Mouse (Mus musculus) NIH3T3 (cell line): ENCODE data around the gene Pan3.

ENCODE experiments used
- DNase-seq: peaks from one replicate; pipeline ENCODE4 v3.0.0-alpha.2; 2012; ENCODE audit warnings: low read depth

Pan3 gene

DNA sequence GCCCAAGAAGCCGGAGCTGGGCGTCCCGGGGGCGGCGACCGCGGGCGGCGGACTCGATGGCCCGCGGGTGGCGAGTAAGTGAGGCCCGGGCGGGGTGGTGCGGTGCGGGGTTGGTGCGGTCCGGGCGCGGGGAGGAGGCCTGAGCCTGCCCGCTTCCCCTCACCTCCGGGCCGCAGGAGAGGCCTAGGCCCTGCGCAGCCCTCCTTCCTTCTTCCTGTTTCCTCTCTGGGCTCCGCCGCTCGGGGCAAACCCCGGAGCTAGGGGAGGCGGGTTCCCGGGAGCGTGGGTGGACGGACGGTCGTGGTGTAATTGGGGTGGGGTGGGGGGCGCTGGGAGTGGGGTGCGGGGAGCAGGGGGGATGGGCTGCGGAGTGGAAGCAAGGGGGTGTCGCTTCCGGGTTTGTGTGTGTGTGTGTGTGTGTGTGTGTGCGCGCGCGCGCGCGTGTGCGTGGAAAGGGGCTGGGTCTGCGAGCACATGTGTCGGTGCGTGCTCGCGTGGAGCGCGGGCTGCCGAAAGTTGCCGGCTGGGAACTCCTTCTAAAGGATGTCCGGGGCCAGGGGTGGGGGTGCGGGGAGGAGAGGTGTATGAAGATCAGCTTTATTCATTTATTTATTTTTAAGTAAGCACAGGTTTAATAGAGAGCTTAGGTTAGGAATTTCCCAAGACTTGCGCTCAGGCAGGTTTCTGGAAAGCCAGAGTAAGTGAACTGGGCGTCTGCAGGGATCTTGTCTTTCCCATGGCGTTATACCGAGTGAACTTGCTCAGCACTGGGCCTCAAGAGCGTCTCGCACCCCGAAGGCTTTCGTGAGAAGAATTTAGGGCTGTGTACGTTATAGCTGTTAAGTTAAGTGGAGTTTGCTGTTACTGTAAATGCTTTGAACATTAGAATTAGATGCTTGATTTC is 1.2 kb downstream of the Pan3 start:
- DNase-seq, result peak; percentile 75

DNA sequence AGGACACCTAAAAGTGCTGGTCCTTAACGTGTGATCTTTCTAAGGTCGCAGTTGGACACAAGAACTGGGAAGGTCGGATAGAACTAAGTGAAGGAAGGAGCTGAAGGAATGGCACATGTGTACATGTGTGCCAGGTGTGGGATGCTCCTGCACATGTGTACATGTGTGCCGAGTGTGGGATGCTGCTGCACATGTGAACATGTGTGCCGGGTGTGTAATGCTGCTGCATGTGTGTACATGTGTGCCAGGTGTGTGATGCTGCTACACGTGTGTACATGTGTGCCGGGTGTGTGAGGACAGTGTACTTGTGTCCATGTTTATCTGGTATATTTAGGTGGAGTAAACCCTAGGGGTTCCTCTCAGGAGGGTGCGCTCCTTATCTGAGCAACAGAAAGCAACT is 3.0 kb downstream of the Pan3 start:
- no peak for DNase-seq

DNA sequence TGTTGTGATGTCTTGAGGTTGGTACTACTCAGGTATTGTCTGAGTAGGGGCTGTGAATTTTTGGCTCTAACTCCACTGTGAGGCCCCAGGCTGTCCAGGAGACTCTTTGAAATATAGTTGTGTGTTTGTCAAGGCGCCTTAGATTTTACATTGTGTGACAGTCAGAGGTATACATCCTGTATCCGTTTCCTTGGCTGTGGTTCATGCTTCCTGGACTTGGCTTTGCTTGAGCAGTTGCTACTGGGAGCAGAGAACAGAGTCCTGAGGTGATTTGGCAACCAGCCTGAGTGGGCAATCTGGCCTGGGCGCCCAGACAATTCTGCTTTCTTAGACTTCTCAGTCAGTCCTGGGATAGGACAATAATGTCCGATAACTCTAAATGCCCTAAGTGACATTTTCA is 5.3 kb downstream of the Pan3 start:
- no peak for DNase-seq

DNA sequence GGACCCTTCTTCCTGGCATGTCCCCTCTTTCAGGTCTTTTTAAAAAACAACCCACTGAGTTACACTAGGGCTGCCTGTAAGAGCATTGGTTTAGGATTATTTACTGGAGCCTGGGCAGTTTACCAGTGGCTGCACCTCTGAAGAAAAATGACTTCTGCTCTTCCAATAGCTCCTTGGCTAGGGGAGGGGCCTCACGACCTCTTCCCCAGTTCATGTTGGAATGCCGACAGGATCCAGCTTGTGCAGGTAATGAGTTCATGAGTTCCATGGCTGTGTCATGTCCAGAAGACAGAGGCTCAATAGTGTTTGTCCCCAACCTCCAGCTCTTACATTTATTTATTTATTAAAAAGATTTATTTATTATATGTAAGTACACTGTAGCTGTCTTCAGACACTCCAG is 5.8 kb downstream of the Pan3 start:
- no peak for DNase-seq

DNA sequence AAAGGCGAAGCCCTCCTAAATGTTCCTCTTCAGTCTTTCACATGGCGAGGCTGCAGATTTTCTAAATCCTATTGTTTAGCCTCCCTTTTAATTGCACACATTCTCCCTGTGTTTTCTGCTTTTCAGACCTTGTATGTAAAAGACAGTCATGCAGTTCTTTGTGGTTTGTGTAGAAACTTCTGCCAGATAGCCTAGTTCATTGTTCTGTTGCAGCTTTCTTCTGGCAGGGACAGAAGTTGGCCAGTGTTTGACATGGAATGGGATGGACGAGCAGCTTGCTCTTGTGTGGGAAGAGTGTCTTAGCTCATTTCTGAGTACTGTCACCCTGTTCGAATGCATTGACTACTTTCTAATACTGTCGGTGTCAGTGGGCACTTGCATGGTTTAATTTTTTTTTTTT is 6.5 kb downstream of the Pan3 start:
- no peak for DNase-seq

DNA sequence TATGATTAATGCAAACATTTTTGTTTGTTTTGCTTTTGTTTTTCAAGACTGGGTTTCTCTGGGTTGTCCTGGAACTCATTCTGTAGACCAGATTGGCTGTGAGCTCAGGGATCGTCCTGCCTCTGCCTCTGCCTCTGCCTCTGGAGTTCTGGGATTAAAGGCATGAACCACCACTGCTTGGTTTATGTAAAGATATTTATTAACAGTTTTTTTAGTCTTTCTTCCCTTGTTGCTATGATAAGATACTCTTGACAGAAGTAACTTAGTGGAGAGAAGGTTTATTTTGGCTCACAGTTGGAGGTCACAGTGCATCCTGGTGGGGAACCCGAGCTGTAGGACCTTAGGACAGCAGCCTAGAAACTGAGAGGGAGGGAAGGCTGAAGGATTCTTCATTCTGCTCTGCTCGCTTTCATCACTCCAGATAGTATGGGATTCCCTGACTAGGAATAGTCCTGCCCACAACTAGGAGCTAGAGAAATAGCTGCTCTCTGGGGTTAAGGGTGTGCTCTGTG is 11.1 kb downstream of the Pan3 start:
- no peak for DNase-seq

DNA sequence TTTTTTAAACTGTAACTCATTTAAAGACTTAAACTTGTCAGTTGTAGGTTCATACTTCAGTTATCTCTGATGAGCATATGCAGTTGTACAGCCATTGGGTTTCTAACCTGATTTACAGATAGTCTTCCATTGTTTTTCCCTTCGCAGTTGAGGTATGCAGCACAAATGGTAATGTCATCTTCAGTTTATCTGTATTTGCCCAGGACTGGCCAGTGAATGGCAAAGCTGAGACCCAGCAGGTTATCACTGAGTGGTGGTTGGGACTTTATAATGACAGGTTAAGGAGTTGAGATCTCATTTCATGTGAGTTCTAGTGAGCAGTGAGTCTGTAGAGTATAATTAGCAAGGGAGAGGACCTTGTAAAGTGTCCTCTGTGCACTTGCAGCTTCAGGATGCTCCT is 12.0 kb downstream of the Pan3 start:
- no peak for DNase-seq

DNA sequence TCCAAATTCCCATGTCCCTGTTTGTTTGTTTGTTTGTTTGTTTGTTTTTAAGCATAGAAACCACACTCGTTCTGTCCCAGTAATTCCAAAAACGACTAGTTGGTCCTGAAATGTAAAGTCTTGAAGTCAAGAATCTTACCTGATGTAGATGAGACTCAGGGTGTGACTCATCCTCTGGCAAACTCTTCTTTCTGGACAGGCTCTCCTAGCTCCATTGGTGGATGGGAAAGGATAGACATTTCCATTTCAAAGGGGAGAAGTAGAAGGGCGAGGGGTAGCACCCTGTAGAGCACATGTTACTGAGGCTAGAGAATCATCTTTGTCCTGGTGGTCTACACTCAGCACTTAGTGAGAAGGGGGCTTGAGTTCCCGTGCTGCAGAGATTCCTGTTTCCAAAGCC is 12.8 kb downstream of the Pan3 start:
- DNase-seq, result no peak

DNA sequence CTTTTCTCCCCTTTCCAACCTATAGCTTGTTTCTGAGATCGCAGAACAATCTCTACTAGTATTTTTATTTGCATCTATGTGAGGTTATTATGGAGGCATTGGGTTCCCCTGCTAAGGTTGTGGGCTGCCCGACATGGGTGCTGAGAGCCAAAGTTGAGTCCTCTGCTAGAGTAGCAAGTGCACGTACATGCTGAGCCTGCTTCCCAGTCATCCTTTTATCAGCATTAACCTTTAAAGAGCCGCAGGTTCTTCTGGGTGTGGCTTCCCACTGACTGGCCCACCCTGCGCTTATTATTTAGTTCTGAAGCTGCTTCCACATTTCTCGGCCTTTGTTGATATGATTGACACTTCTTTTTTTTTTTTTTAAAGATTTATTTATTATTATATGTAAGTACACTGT is 14.3 kb downstream of the Pan3 start:
- DNase-seq, result no peak

DNA sequence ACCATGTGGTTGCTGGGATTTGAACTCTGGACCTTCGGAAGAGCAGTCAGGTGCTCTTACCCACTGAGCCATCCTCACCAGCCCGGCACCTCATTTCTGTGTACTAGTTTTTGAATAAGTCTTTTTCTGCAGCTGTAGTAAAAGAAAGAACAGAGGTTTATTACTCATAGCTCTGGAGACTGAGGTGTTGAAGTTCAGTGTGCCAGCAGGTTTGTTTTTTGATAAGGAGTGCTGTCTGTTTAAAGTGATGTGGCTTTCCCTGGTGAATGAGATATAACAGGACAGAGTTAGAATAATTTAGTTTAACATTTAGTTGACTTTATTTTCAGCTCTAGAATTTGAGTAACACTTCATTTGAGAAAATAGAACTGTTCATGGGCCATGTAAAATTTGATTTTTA is 14.8 kb downstream of the Pan3 start:
- no peak for DNase-seq

DNA sequence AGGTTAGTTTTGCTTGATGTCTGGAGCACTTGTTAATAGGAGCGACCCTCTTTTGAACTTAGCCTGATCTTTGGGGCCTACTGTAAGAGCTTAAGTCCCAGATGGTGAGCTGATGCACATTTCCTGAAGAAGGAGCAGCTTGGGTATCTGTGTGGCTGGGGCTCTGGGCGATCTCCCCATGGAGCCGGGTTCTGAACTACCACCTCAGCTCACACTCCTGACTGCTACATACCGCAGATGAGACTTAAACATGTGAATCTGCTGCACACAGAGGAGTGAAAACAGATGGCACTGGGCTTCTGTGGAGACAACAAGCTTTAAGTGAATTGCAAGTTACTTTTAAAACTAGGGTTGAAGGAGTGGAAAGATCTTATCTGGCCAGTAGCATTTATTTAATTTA is 15.3 kb downstream of the Pan3 start:
- no peak for DNase-seq

DNA sequence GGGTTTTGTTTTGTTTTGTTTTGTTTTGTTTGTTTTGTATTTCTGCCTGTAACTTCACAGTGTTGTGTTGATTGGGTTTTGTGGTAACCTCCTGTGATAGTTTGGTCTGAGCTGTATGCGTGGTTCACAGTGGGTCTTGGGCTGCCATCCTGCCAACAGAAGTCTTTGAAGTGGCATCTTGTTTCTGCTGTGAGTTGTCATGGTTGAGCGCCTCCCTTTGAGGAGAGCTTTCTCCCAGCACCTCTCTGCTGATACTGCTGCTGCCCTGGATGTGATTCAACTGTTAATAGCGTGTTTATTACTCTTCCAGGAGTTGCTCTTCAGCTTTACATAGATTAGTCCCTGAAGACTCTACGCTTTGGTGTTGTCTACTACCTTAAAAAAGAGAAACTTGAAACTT is 18.6 kb downstream of the Pan3 start:
- DNase-seq, result no peak

DNA sequence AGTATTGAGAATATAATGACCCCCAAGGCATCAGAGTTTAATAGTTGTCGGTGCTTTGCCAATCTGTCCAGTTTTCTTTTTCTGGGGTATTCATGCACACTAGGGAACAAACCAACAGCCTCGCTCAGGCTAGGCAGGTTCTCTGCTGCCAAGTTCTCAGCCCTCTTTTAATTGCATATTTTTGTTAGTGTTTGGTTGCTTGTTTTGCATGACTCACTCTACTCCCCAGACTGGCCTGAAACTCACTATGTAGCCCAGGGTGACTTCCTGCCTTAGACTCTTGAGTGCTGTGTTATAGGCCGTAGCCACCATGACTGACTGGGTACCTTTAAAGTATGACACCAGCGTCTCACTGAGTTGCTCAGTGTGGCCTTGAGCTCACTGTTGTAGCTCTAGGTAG is 19.0 kb downstream of the Pan3 start:
- peak; percentile 14 for DNase-seq

DNA sequence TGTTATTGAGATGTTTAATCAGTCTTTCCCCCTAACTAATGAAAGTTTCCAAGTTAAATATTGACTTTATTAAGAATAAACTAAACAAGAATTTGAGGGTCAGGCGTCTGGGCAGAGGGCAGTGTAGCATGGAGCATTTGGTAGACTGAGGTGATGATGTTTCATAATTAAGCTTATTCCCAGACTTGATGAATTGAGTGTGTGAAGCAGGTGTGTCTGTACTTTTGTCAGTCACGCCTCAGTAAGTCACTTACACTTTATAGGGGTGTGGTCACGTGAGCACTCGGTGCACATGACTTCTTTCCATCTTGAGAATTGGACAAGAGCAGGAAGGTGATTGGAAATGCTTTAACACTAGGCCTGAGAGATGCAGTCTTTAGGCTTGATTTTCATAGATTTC is 26.5 kb downstream of the Pan3 start:
- DNase-seq, result no peak

DNA sequence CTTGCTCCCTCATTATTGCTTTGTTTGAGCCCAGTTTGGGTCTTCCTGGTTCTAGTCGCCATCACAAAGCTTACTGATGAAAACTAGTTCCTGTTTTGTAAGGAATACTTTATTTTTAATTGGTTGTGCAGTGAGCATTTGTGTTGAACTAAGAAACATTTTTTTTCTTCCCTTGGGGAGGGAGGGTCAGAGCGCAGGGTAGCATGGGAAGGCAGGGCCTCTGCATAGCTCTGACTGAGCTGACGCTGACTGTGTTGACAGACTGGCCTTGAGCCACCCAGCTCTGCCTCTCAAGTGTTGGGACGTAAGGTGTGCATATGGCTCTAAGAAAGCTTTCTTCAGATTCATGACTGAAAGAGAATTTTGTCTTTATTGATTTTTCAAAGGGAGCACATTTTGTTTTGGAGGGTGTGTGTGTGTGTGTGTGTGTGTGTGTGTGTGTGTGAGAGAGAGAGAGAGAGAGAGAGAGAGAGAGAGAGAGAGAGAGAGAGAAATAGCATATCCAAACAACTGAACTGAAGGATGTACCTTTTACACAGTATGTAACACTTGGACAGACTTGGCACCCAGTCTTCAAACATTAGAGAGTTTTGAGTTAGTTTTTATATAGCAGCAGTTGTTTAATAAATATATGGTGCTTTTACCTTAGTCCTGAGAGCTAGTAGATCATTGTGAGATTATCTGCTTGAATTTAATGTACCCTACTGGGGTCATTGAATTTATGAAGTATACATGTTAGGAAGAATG is 30.0 kb downstream of the Pan3 start:
- DNase-seq, result no peak

DNA sequence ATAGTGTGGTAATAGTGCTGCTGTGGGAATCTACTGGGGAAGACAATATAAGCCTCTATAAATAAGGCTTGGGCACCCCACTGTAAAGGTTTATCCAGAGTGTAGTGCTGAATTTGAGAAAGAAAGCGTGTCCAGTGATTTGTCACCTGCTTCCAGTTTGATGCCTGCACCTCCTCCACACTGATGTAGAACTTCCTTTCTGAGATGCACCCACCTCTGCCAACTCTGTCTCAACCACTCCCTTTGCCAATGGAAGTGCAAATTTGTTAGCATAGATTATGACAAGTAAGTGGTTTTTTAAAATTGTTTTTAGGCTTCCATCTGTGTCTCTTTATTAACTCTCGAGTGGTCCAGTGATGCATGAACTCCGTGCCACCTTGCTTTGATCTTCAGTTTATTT is 33.3 kb downstream of the Pan3 start:
- no peak for DNase-seq

DNA sequence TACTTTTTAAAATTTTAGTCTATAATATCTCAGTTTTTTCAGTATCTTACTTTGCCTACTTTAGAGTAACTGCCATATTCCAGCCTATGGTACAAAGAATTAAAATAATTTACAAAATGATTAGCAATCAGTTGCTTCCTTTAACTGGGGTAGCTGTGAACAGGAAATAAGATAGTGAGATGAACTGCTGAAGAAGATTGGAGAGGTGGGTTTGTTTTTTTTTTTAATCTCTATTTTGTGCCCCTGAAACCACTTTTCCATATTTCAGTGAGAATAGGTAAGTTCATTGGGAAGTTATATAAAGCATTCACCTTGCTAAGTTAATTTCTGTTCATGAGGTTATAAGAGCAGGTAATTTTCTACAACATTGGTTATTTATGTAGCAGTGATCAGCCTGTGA is 36.4 kb downstream of the Pan3 start:
- no peak for DNase-seq

DNA sequence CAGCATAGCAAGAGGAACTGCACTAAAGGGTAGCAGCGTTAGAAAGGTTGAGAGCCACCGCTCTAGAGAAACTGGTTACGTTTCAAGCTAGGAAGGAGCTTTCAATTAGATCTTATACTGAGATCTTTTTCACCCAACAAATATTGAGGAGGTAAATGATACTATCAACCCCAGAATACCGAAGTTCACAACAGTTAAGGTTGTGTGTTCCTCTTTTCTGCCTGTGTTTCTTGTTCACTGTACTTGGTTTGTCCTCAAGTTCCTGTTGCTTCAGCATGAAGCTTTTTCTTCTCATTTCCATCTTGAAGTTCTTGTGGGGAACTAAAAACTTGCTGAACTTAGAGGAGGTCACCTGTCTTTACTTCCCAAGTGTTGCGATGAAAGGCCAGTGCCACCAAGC is 41.2 kb downstream of the Pan3 start:
- no peak for DNase-seq

DNA sequence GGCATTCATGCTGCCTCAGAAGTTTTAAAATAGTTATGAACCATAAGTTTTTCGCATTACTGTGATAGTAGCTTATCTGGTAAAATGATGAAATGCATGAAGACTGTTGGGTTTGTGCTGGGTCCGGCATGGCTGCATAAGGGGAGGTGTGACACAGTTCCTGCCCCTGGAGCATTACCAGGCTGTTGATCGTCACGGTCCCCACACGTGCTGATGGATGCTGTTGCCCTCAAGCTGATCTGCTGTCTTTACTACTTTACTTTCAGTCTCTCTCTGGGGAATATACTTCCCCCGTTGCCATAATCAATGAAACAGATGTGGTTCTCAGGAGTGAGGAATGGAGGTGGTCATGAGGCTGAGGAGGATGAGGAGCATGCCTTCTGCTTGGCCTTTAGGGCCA is 43.1 kb downstream of the Pan3 start:
- no peak for DNase-seq

DNA sequence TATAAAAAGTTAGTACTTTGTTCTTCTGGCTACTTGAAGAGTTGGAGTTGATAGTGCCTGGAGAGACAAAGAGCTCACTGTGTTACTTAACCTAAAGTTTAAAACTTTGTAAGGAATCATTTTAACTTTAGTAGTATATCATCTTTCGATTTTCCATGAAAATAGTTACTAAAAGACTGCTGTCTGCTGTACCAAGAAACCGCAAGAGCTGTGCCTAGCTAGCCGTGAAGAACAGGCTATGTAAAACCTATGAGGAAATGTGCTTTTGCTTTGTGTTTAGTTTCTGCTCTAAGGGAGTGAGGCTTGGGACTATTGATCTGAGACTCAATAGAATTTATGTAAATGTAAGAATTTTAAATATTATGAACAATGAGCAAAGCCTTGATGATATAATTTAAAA is 43.9 kb downstream of the Pan3 start:
- DNase-seq, result no peak

DNA sequence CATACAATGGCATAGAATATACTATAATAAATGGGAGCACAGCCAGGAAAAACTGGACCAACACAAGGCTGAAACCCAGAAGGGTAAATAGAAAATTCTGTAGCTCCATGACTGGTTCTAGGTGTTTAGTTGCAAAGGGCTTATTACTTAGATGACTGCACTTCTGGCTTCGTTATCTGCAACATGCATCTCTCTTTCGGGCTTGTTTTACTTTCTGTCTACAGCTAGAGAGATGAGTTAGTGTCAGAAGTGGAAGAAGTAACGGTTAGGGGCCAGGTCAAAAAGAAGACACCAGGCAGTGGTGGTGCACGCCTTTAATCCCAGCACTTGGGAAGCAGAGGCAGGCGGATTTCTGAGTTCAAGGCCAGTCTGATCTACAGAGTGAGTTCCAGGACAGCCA is 46.1 kb downstream of the Pan3 start:
- no peak for DNase-seq

DNA sequence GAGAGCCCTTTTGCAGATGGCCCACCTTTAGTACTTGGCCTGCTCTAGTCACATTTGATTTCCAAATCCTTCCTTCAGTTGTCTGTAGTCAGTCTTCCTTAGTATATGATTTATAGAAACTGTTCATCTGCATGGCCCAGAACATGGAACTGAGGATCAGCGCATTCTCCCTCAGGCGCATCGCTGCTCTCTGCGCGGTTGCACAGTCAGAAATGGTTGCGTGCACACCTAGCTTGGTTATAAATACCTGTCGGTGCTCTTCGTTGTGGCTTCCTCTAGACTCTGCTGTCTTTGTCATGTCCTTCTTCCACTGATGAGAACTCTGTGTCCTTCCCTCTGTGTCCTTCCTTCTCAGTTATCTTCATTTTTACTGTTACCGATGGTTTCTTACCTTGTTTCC is 47.1 kb downstream of the Pan3 start:
- no peak for DNase-seq

DNA sequence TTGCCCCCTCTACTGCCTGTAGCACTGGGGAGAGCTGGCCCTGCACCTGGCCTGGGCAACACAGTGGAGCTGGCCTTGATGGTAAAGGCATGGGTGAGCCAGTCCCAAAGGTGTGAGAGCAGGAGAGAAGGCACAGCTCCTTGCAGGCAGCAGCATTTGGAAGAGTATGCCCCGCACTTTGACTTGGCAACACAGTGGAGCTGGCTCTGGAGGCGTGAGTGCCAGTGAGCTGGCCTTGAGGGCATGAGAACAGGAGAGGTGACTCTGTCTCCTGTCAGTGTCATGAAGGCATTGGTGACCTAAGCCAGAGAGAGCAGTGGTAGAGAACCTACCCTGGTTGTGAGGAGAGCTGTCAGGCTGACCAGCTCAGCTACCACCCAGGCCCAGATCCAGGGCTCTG is 49.4 kb downstream of the Pan3 start:
- no peak for DNase-seq
